23 mouse cellular contexts compared by ENCODE assay signal in the genomic region with DNA sequence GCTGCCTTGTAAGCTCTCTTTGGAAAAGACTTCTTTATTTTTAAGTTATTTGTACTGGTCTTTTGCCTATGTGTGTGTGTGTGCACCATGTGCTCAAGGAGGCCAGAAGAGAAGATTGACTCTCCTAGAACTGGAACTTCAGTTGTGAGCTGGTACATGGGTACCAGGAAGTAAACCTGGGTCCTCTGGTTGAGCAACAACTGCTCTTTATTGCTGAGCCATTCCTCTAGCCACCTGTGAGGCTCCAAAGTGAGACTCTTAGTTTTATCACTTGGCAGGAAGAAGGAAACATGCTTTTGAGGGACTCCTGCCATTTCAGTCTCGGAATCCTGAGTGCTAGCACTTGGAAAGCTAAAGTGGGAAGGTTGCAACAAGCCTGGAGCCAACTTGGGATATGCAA.
"Had no signal": no experiment of that assay in that cellular context is flagged by ENCODE, and none has a peak within 500 bp of the region (broad histone marks: within the 10 kb centered on the region; RNA-seq: fewer than 3 reads in every experiment).

No protein-coding gene starts in this region.

- H3K27ac ChIP-seq: heart, embryonic 13.5 days; heart, embryonic 15.5 days; hindbrain, embryonic 13.5 days; hindbrain, embryonic 15.5 days; hindbrain, postnatal 0 days; layer of hippocampus, adult 2 months; left cerebral cortex, adult 2 months; limb, embryonic 10.5 days; limb, embryonic 12.5 days; liver, embryonic 13.5 days had no signal

- DNase-seq: gastrocnemius, postnatal 14 days; gastrocnemius, postnatal 36 days; heart, adult 18-20 months; heart, postnatal 14 days; heart, postnatal 36 days; kidney, adult 18-20 months; kidney, adult 8-10 months; kidney, postnatal 10 days; kidney, postnatal 25 days; kidney, postnatal 4 days; liver; liver, embryonic 13.5 days had no signal

- H3K9me3 ChIP-seq: hindbrain, embryonic 13.5 days; hindbrain, embryonic 15.5 days; limb, embryonic 10.5 days; liver, embryonic 13.5 days had no signal

- ATAC-seq: hindbrain, postnatal 0 days had no signal

- H3K27me3 ChIP-seq: heart, embryonic 13.5 days; heart, embryonic 15.5 days; hindbrain, embryonic 13.5 days; hindbrain, embryonic 15.5 days; limb, embryonic 12.5 days; liver, embryonic 13.5 days had no signal

- H3K9ac ChIP-seq: heart, embryonic 13.5 days; heart, embryonic 15.5 days; hindbrain, embryonic 13.5 days; hindbrain, embryonic 15.5 days; limb, embryonic 12.5 days; liver, embryonic 13.5 days had no signal

- H3K4me2 ChIP-seq: heart, embryonic 11.5 days; heart, embryonic 13.5 days; heart, embryonic 15.5 days; hindbrain, embryonic 13.5 days; hindbrain, embryonic 15.5 days; limb, embryonic 12.5 days; liver, embryonic 11.5 days; liver, embryonic 13.5 days had no signal

- H3K4me1 ChIP-seq: heart, embryonic 13.5 days; heart, embryonic 15.5 days; hindbrain, embryonic 13.5 days; hindbrain, embryonic 15.5 days; limb, embryonic 10.5 days; limb, embryonic 12.5 days; liver, embryonic 13.5 days had no signal

- H3K4me3 ChIP-seq: heart, embryonic 13.5 days; heart, embryonic 15.5 days; hindbrain, embryonic 13.5 days; hindbrain, embryonic 15.5 days; layer of hippocampus, adult 2 months; left cerebral cortex, adult 2 months; limb, embryonic 10.5 days; limb, embryonic 12.5 days; liver, embryonic 13.5 days had no signal

- H3K36me3 ChIP-seq: heart, embryonic 13.5 days; heart, embryonic 15.5 days; hindbrain, embryonic 13.5 days; hindbrain, embryonic 15.5 days; limb, embryonic 10.5 days; limb, embryonic 12.5 days; liver, embryonic 13.5 days had no signal
